Mouse (Mus musculus) gastrocnemius, postnatal 36 days (tissue): ENCODE data around the gene Pdzk1ip1. TPM values are rescaled to one million over a fixed set of nuclear protein-coding genes. Genes with fewer than 3 reads are reported as not detected.

Experiments
- DNase-seq, 2 experiments: peaks; one replicate each; pipeline ENCODE4 v3.0.0; 2022
- intact Hi-C: fragments of 180-260 bp; cut with DNase I; formaldehyde crosslinking; loops from one replicate; pipeline ENCODE4 v1.15.1; 2025
- total RNA-seq, 2 experiments: library from RNA; stranded (reverse); gene quantifications; 2 replicates each; pipeline ENCODE4 v1.2.3; 2021

Gene Pdzk1ip1
- total RNA-seq, 2 experiments from 2014 or later: not detected

DNA sequence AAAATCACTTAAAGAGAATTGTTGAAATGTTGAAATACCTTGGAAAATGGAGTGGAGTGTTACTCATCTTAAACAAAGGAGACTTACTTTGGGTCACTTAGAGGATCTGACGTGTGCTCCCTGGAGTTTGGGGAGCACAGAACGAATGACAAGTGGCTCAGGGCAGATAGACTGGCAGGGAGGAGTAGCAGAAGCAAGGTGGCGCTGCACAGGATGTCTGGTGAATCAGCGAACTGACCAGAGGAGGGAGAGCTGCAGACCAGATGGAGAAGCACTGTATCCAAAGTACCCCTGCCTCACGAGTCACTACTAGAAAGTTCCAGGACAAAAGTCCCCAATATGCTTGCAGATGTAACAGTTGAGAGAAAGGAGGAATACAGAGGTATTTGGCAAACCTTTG, 24.8 kb downstream of the Pdzk1ip1 start:
- intact Hi-C loops: no loop called here
- DNase-seq: no peak

GRCm38 (mm10) chr4:115119642-115120041, 31.1 kb downstream of the Pdzk1ip1 start:
- intact Hi-C loops: no loop called here

DNA sequence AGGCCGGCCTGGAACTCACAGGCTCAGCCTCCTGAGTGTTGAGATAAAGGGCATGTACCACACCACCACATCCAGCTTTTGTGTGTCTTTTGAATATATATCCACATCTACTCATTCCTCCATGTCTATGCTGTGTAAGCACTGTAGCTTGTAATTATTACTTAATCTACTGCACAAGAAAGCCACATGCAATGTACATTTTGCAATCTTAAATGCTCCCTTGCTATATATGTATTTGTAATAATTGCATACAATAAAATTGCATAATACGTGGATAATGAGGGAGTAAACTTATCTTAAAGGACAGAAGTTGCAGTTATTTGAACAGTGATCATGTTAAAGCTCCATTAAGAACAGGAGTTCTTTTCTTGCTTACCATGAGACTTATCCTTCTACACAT, 32.7 kb downstream of the Pdzk1ip1 start:
- DNase-seq: no peak
- intact Hi-C loops: no loop called here

More at GRCm38 (mm10) chr4:115119642-115120041, 31.1 kb downstream of the Pdzk1ip1 start:
- DNase-seq: no peak

- intact Hi-C loops: no loop called here
These were observed 33.1 kb downstream of the Pdzk1ip1 start for GRCm38 (mm10) chr4:115121608-115122007.

GRCm38 (mm10) chr4:115123507-115123906, 35.0 kb downstream of the Pdzk1ip1 start:
- intact Hi-C loops: no loop called here
- DNase-seq: no peak

More at GRCm38 (mm10) chr4:115121608-115122007, 33.1 kb downstream of the Pdzk1ip1 start:
- DNase-seq: no peak

DNA sequence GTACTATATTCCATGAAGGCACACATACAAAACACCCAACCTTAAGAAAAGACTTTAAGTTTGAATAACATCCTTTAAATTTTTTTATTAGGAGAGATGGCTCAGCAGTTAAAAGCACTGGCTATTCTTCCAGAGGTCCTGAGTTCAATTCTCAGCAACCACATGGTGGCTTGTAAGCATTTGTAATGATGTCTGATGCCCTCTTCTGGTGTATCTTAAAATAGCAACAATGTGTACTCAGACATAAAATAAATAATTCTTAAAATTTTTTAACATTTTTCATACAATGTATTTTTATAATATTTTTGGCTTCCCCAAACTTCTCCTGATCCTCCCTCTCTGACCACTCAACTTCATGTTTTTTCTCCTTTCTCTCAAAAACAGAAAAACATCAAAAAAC, 36.2 kb downstream of the Pdzk1ip1 start:
- intact Hi-C loops: no loop called here
- DNase-seq: no peak

DNA sequence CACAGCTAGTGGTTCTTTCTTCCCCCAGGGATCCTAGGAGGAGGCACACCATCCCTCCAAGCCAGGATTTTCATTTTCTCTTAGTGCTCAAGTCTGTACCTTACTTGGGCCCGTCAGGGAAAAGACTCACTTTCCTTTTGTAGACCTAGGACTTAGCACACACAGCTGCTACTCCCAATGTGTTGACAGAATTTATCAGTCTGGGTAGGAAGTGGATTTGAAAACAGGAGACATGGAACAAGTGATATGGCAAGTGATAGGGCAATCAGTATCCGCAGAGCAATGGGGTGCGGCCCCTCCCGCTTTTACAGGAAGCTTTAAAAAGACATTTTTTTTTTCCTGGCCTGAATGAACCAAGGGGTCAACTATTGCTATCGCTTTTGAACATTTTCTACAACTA, 44.6 kb downstream of the Pdzk1ip1 start:
- no peak for DNase-seq
- intact Hi-C loops: no loop called here

- no peak for DNase-seq
- intact Hi-C loops: no loop called here
These were observed 45.2 kb downstream of the Pdzk1ip1 start, which contains the start of gene Cyp4x1 for GRCm38 (mm10) chr4:115133621-115134295. Gene Cyp4x1, minus strand, starts transcription at chr4:115134281.

GRCm38 (mm10) chr4:115134296-115134630, 45.8 kb downstream of the Pdzk1ip1 start:
- intact Hi-C loops: no loop called here
- DNase-seq: no peak

Other genes with a start within 250 kb of the Pdzk1ip1 start
- gene Foxd2, start 179.8 kb upstream of the Pdzk1ip1 start, total RNA-seq: under 1 TPM; 0.23 to 0.47 TPM
- gene Foxe3, start 162.7 kb upstream of the Pdzk1ip1 start, total RNA-seq: not detected
- gene Cmpk1, start 101.5 kb upstream of the Pdzk1ip1 start, total RNA-seq: 10 to 100 TPM; 18.1 to 20.2 TPM
- under 1 TPM; 0.10 to 0.23 TPM for gene Stil, start 88.5 kb upstream of the Pdzk1ip1 start, total RNA-seq
- 1 to 10 TPM; 1.2 TPM for gene Tal1, start 32.3 kb upstream of the Pdzk1ip1 start, total RNA-seq
- gene Cyp4x1, start 45.6 kb downstream of the Pdzk1ip1 start, total RNA-seq: not detected
- not detected for gene Cyp4a29, start 153.4 kb downstream of the Pdzk1ip1 start, total RNA-seq
- gene Cyp4a12a, start 210.3 kb downstream of the Pdzk1ip1 start, total RNA-seq: not detected